Comparison of ENCODE assay signal across 8 mouse cellular contexts in the genomic region with DNA sequence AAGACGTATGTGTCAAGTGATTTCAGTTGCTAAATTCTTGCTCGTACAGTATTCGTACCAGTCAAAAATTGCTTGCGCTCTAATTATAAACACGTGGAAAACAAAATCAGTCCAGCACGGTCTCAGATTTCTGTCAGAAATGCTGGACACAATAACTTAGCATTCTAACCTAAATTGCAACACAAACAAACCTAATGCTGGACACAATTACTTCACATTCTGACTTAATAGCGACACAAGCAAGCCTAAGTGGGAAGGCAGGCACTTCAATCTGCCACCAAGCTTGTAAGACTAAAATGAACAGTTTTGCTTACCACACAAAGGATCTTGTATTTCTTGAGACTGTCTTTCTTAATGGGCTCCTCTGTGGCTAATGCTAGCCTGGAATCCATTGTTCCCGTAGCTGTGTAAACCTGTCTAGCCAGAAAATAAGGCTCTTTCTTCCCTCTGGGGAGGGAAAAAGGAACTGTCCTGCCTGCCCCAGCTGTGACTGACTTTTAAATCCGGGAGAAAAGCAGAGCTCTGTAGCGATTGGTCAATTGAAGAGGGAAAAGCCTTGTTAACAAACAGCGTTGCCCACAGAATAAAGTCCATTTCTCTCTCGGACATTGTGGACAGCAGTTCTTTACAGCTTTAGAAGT. TPM values are rescaled to one million over a fixed set of nuclear protein-coding genes. Genes with fewer than 3 reads are reported as not detected.
DNase-seq lines count a peak whose midpoint lies in the region; ATAC-seq and TF ChIP-seq lines count a peak whose summit lies in the region.

No protein-coding gene starts in this region.

- no peak for TF ChIP-seq CTCF in forebrain, postnatal 0 days (IDR thresholded peaks at IDR 0.05; ENCODE audit: low read depth)
- no peak for TF ChIP-seq CTCF in midbrain, postnatal 0 days (IDR thresholded peaks at IDR 0.05)

- ATAC-seq in frontal cortex, adult (ENCODE audit: low TSS enrichment) = peak; percentile 50
- peak; percentile 65 for ATAC-seq in forebrain, postnatal 0 days
- no peak for ATAC-seq in kidney, embryonic 14.5 days (ENCODE audit: low FRiP score, low TSS enrichment)
- peak; percentile 38; the same call in 1 of the 2 replicates for ATAC-seq in midbrain, postnatal 0 days (ENCODE audit: low FRiP score)

- H3K9ac ChIP-seq in forebrain, postnatal 0 days = peak overlapping the region; percentile 23; the same call in 1 of the 2 replicates
- no peak overlapping the region for H3K9ac ChIP-seq in kidney, embryonic 14.5 days (ENCODE audit: low read depth, low read length)
- H3K9ac ChIP-seq in midbrain, postnatal 0 days (replicated peaks; ENCODE audit: low read length, poor library complexity, severe bottlenecking) = no peak overlapping the region; the same call in 1 of the 2 replicates

- H3K27me3 ChIP-seq in forebrain, postnatal 0 days (ENCODE audit: insufficient read depth, low read length) = no peaks in the 10 kb centered on the region
- H3K27me3 ChIP-seq in kidney, embryonic 14.5 days (ENCODE audit: control insufficient read depth, insufficient read depth, low read length) = no peaks in the 10 kb centered on the region
- H3K27me3 ChIP-seq in midbrain, postnatal 0 days (ENCODE audit: insufficient read depth, low read length) = no peaks in the 10 kb centered on the region

- no peaks in the 10 kb centered on the region for H3K36me3 ChIP-seq in forebrain, postnatal 0 days (ENCODE audit: insufficient read depth)
- H3K36me3 ChIP-seq in kidney, embryonic 14.5 days (ENCODE audit: control insufficient read depth, insufficient read depth, low read length) = no peaks in the 10 kb centered on the region
- no peaks in the 10 kb centered on the region for H3K36me3 ChIP-seq in midbrain, postnatal 0 days (ENCODE audit: insufficient read depth, low read length)

- H3K4me3 ChIP-seq in forebrain, postnatal 0 days (ENCODE audit: low read depth, low read length) = peak overlapping the region; percentile 23
- peak overlapping the region; percentile 0; the same call in 1 of the 2 replicates for H3K4me3 ChIP-seq in kidney, embryonic 14.5 days (ENCODE audit: low read length)
- peak overlapping the region; percentile 24 for H3K4me3 ChIP-seq in midbrain, postnatal 0 days (ENCODE audit: low read depth, low read length)

- no peaks in the 10 kb centered on the region for H3K4me1 ChIP-seq in forebrain, postnatal 0 days (ENCODE audit: insufficient read depth)
- H3K4me1 ChIP-seq in kidney, embryonic 14.5 days (ENCODE audit: control insufficient read depth, insufficient read depth, low read length) = peaks cover 8% of the 10 kb centered on the region; the same call in 1 of the 2 replicates
- H3K4me1 ChIP-seq in midbrain, postnatal 0 days (ENCODE audit: insufficient read depth, low read length) = peaks cover 2% of the 10 kb centered on the region; the same call in 1 of the 2 replicates

- H3K27ac ChIP-seq in forebrain, postnatal 0 days (ENCODE audit: low read depth, low read length) = no peak overlapping the region
- no peak overlapping the region for H3K27ac ChIP-seq in kidney, embryonic 14.5 days (ENCODE audit: low read depth, low read length)
- no peak overlapping the region for H3K27ac ChIP-seq in midbrain, postnatal 0 days (ENCODE audit: low read depth, low read length)

- H3K9me3 ChIP-seq in forebrain, postnatal 0 days (ENCODE audit: low read length) = no peaks in the 10 kb centered on the region
- no peaks in the 10 kb centered on the region for H3K9me3 ChIP-seq in kidney, embryonic 14.5 days (ENCODE audit: control insufficient read depth, low read length)
- H3K9me3 ChIP-seq in midbrain, postnatal 0 days (ENCODE audit: low read length) = no peaks in the 10 kb centered on the region

- H3K4me2 ChIP-seq in forebrain, postnatal 0 days (ENCODE audit: low read depth) = peak overlapping the region; percentile 43
- H3K4me2 ChIP-seq in kidney, embryonic 14.5 days (replicated peaks; ENCODE audit: low read depth, low read length) = peak overlapping the region; percentile 24
- H3K4me2 ChIP-seq in midbrain, postnatal 0 days (ENCODE audit: low read depth, low read length, poor library complexity, severe bottlenecking) = peak overlapping the region; percentile 43

- DNase-seq in frontal cortex, postnatal 10 days (ENCODE audit: low spot score in 2 of 2) = no peak
- peak; percentile 51 for DNase-seq in forebrain, postnatal 0 days
- DNase-seq in midbrain, postnatal 0 days (ENCODE audit: low spot score) = peak; percentile 6
- no peak for DNase-seq in cerebellum, adult 11 months
- DNase-seq in cerebellum, postnatal 25 days = no peak
- no peak for DNase-seq in lung, postnatal 10 days

- 3% methylated on average over 12 of the region's 12 CpGs for WGBS in forebrain, postnatal 0 days
- WGBS in kidney, embryonic 14.5 days = 30% methylated on average over 12 of the region's 12 CpGs
- 10% methylated on average over 12 of the region's 12 CpGs for WGBS in midbrain, postnatal 0 days

RNA-seq across cellular contexts. Expression of a gene that starts 6.8 kb away (rescaled TPM):
- 2.3 and 2.5 TPM in 2 replicates for total RNA-seq in forebrain, postnatal 0 days (2014; rRNA removed)
- polyA plus RNA-seq in forebrain, postnatal 0 days (2015; fragmentation: Nextera tagmentation; extraction: Ambion mirVana) = 1.2 and 1.7 TPM in 2 replicates
- polyA plus RNA-seq in kidney, embryonic 14.5 days (2014; fragmentation: Nextera tagmentation; extraction: Ambion mirVana) = 4.3 and 4.4 TPM in 2 replicates
- 1.6 and 2.6 TPM in 2 replicates for total RNA-seq in midbrain, postnatal 0 days (2014; rRNA removed)
- 1.2 and 1.7 TPM in 2 replicates for polyA plus RNA-seq in midbrain, postnatal 0 days (2015; fragmentation: Nextera tagmentation; extraction: Ambion mirVana)

RNA-seq across cellular contexts. Expression of a gene that starts 34.0 kb away (rescaled TPM):
- 36.2 and 41.7 TPM in 2 replicates for total RNA-seq in forebrain, postnatal 0 days (2014; rRNA removed)
- 11.5 and 16.2 TPM in 2 replicates for polyA plus RNA-seq in forebrain, postnatal 0 days (2015; fragmentation: Nextera tagmentation; extraction: Ambion mirVana)
- 20.0 and 28.7 TPM in 2 replicates for polyA plus RNA-seq in kidney, embryonic 14.5 days (2014; fragmentation: Nextera tagmentation; extraction: Ambion mirVana)
- total RNA-seq in midbrain, postnatal 0 days (2014; rRNA removed) = 40.3 and 55.0 TPM in 2 replicates
- polyA plus RNA-seq in midbrain, postnatal 0 days (2015; fragmentation: Nextera tagmentation; extraction: Ambion mirVana) = 15.1 and 19.0 TPM in 2 replicates

Comparison
In these comparisons a context has a peak if more than half of its experiments do, and no peak if none do; other contexts are left out.
1. DNase-seq: peak in forebrain, postnatal 0 days (single experiment) and midbrain, postnatal 0 days (single experiment); none in frontal cortex, postnatal 10 days (0 of 2), cerebellum, adult 11 months (single experiment), cerebellum, postnatal 25 days (0 of 2) and lung, postnatal 10 days (single experiment).
2. Peak in every context shown above with its lines, with median percentiles within 50 percentile points of each other: H3K4me2 ChIP-seq and H3K4me3 ChIP-seq.